Mouse (Mus musculus) testis, adult 2 months (tissue): ENCODE data around the gene Spi1.

Experiments used
- CTCF ChIP-seq: fragments of 200-500 bp; IDR thresholded peaks from 2 replicates; pipeline ENCODE4 v1.5.1; 2012; ENCODE audit warnings: low read depth, mild to moderate bottlenecking, inconsistent platforms, low read length, moderate library complexity; ENCODE audit not compliant: control insufficient read depth, insufficient read depth, insufficient replicate concordance
- POLR2A ChIP-seq: fragments of 200-500 bp; IDR thresholded peaks from 2 replicates; pipeline ENCODE4 v1.6.1; 2012; ENCODE audit warnings: low read depth, mild to moderate bottlenecking, inconsistent platforms, low read length, moderate library complexity; ENCODE audit not compliant: control insufficient read depth

DNA sequence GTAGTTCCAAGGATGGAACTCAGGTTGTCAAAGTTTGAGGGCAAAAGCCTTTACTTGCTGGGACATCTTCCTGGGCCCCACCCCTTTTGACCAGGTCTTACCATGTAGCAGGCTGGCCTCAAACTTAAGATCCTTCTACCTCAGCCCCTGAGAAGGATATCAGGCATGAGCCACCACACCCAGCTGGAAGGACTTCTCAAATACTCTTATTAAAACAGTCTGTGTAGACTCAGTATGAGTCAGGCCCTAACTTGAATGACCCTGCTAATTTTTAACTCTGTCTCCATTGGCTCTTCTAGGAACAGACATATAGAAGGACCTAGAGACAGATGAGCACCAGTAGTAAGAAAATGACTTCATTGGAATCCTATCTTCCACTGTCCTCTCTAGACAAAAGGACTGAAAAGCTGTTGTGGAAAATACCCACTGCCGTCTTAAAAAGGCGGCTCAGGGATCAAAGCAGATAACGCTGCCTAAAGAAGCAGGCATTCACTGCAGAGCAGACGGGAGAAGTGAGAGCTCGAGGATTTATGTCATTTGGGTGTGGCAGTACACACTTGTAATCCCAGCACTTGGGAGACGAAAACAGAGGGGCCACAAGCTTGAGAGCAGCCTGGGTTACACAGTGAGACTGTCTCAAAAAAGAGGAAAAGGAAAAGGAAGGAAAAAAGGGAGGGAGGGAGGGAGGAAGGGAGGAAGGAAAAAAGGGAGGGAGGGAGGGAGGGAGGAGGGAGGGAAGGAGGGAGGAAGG, 75.0 kb downstream of the Spi1 start:
- TF ChIP-seq CTCF (no peak), POLR2A (no peak)
